ENCODE assay signal across 8 mouse cellular contexts in genomic region chr6:72512386-72513070, GRCm38 (mm10). TPM values are rescaled to one million over a fixed set of nuclear protein-coding genes. Genes with fewer than 3 reads are reported as not detected.
A peak's percentile ranks its signal among the peaks of the same experiment; 100 is the strongest.
DNase-seq lines count a peak whose midpoint lies in the region; ATAC-seq and TF ChIP-seq lines count a peak whose summit lies in the region.

No protein-coding gene starts in this region.

- no peak for TF ChIP-seq POLR2A in ES-Bruce4 (IDR thresholded peaks at IDR 0.05; ENCODE audit: insufficient read depth, low read length)
- peak; percentile 39; the same call in 1 of the 2 replicates for TF ChIP-seq POLR2A in testis, adult 2 months (IDR thresholded peaks at IDR 0.05; ENCODE audit: control insufficient read depth, low read depth, low read length)

- no peaks in the 10 kb centered on the region for H3K27me3 ChIP-seq in ES-Bruce4 (ENCODE audit: control insufficient read depth, insufficient read depth, low read length, poor library complexity, severe bottlenecking)
- H3K27me3 ChIP-seq in forebrain, embryonic 14.5 days (replicated peaks; ENCODE audit: control insufficient read depth, insufficient read depth, low read length), result no peaks in the 10 kb centered on the region
- no peaks in the 10 kb centered on the region for H3K27me3 ChIP-seq in neural tube, embryonic 14.5 days (ENCODE audit: control insufficient read depth, insufficient read depth, low read length)
- no peaks in the 10 kb centered on the region for H3K27me3 ChIP-seq in testis, adult 2 months (ENCODE audit: control insufficient read depth, insufficient read depth, low read length)

- H3K4me3 ChIP-seq in ES-Bruce4 (ENCODE audit: low read depth, low read length), result peak overlapping the region; percentile 33
- H3K4me3 ChIP-seq in forebrain, embryonic 14.5 days (ENCODE audit: low read depth, low read length), result peak overlapping the region; percentile 25
- H3K4me3 ChIP-seq in neural tube, embryonic 14.5 days (ENCODE audit: low read depth, low read length), result peak overlapping the region; percentile 25
- peak overlapping the region; percentile 90 for H3K4me3 ChIP-seq in testis, adult 2 months (ENCODE audit: control insufficient read depth, low read depth, low read length)

- ATAC-seq in cerebellum, adult (ENCODE audit: insufficient number of reproducible peaks, low FRiP score, low TSS enrichment), result peak; percentile 74
- ATAC-seq in forebrain, embryonic 14.5 days, result peak; percentile 93
- ATAC-seq in neural tube, embryonic 14.5 days (ENCODE audit: low read depth), result peak; percentile 91

- DNase-seq in forebrain, embryonic 14.5 days (ENCODE audit: low spot score), result peak; percentile 93
- peak; percentile 87 to 89 for DNase-seq in heart, postnatal 14 days
- DNase-seq in layer of hippocampus, adult 18-20 months (ENCODE audit: low spot score in 2 of 2), result peak; percentile 86 to 93
- peak; percentile 90 to 92 for DNase-seq in lung, adult 18-20 months

- intact Hi-C loops in heart, postnatal 14 days (cut with DNase I), result loop anchor here (5.0 kb wide), 1 partner anchor 70 kb away; no protein-coding TSS in a partner anchor

- WGBS in forebrain, embryonic 14.5 days, result 2% methylated on average over 32 of the region's 33 CpGs
- WGBS in neural tube, embryonic 14.5 days, result 2% methylated on average over 28 of the region's 33 CpGs

- H3K4me2 ChIP-seq in forebrain, embryonic 14.5 days (ENCODE audit: low read length), result peak overlapping the region; percentile 53
- peak overlapping the region; percentile 50 for H3K4me2 ChIP-seq in neural tube, embryonic 14.5 days (ENCODE audit: low read depth, low read length)

- no peaks in the 10 kb centered on the region for H3K9me3 ChIP-seq in ES-Bruce4 (replicated peaks; ENCODE audit: control insufficient read depth, insufficient read depth, low read length, poor library complexity, severe bottlenecking)
- H3K9me3 ChIP-seq in forebrain, embryonic 14.5 days (replicated peaks; ENCODE audit: control insufficient read depth, low read length), result no peaks in the 10 kb centered on the region
- no peaks in the 10 kb centered on the region for H3K9me3 ChIP-seq in neural tube, embryonic 14.5 days (ENCODE audit: control insufficient read depth, low read length)

- no peaks in the 10 kb centered on the region for H3K36me3 ChIP-seq in ES-Bruce4 (ENCODE audit: control insufficient read depth, insufficient read depth, low read length, poor library complexity, severe bottlenecking)
- H3K36me3 ChIP-seq in forebrain, embryonic 14.5 days (ENCODE audit: control insufficient read depth, insufficient read depth, low read length), result no peaks in the 10 kb centered on the region
- H3K36me3 ChIP-seq in neural tube, embryonic 14.5 days (ENCODE audit: control insufficient read depth, insufficient read depth, low read length), result no peaks in the 10 kb centered on the region
- no peaks in the 10 kb centered on the region for H3K36me3 ChIP-seq in testis, adult 2 months (ENCODE audit: control insufficient read depth, insufficient read depth, low read length)

- H3K4me1 ChIP-seq in ES-Bruce4 (ENCODE audit: control insufficient read depth, insufficient read depth, low read length), result peaks cover 7% of the 10 kb centered on the region
- peaks cover 19% of the 10 kb centered on the region for H3K4me1 ChIP-seq in forebrain, embryonic 14.5 days (ENCODE audit: control insufficient read depth, insufficient read depth, low read length)
- H3K4me1 ChIP-seq in neural tube, embryonic 14.5 days (ENCODE audit: control insufficient read depth, insufficient read depth, low read length), result peaks cover 15% of the 10 kb centered on the region; the same call in 1 of the 2 replicates
- H3K4me1 ChIP-seq in testis, adult 2 months (ENCODE audit: control insufficient read depth, insufficient read depth, low read length), result peaks cover 19% of the 10 kb centered on the region

- peak overlapping the region; percentile 22 for H3K27ac ChIP-seq in ES-Bruce4 (ENCODE audit: insufficient read depth, low read length)
- H3K27ac ChIP-seq in forebrain, embryonic 14.5 days (ENCODE audit: low read depth, low read length), result peak overlapping the region; percentile 95
- peak overlapping the region; percentile 98 for H3K27ac ChIP-seq in neural tube, embryonic 14.5 days (ENCODE audit: low read depth, low read length)
- H3K27ac ChIP-seq in testis, adult 2 months (ENCODE audit: control insufficient read depth, insufficient read depth, low read depth, low read length), result peak overlapping the region; percentile 95

- peak; percentile 49 for TF ChIP-seq EP300 in ES-Bruce4 (IDR thresholded peaks at IDR 0.05; ENCODE audit: insufficient read depth, low read depth, low read length)

- H3K9ac ChIP-seq in ES-Bruce4 (ENCODE audit: low read depth, poor library complexity, severe bottlenecking), result peak overlapping the region; percentile 36
- peak overlapping the region; percentile 67 for H3K9ac ChIP-seq in forebrain, embryonic 14.5 days (ENCODE audit: low read length)
- peak overlapping the region; percentile 52 for H3K9ac ChIP-seq in neural tube, embryonic 14.5 days (replicated peaks; ENCODE audit: low read depth, low read length)

- TF ChIP-seq CTCF in ES-Bruce4 (IDR thresholded peaks at IDR 0.05; ENCODE audit: low read depth, low read length), result no peak
- TF ChIP-seq CTCF in testis, adult 2 months (IDR thresholded peaks at IDR 0.05; ENCODE audit: control insufficient read depth, insufficient read depth, insufficient replicate concordance, low read depth, low read length), result no peak

RNA-seq across cellular contexts. Expression of gene Sh2d6, which starts 9.0 kb away (rescaled TPM):
- not detected in 2 replicates for polyA plus RNA-seq in ES-Bruce4 (2011; ENCODE audit: insufficient read depth, insufficient read length, low read depth, missing spikeins)
- 0.60 TPM in 1 of 2 replicates, not detected in the other for polyA plus RNA-seq in forebrain, embryonic 14.5 days (2014; fragmentation: Nextera tagmentation; extraction: Ambion mirVana)
- total RNA-seq in heart, postnatal 14 days (2021), result under 1 TPM in 1 of 2 experiments, not detected in 1; 0.29 TPM
- under 1 TPM; 0.67 to 0.76 TPM for total RNA-seq in layer of hippocampus, adult 18-20 months (2021)
- 0.22 and 1.2 TPM in 2 replicates for polyA plus RNA-seq in neural tube, embryonic 14.5 days (2014; fragmentation: Nextera tagmentation; extraction: Ambion mirVana)
- polyA plus RNA-seq in testis, adult 2 months (2012; rRNA removed), result 76.8 and 77.0 TPM in 2 replicates

RNA-seq across cellular contexts. Expression of gene Capg, which starts 31.7 kb away (rescaled TPM):
- polyA plus RNA-seq in ES-Bruce4 (2011; ENCODE audit: insufficient read depth, insufficient read length, low read depth, missing spikeins), result 55.8 and 60.3 TPM in 2 replicates
- polyA plus RNA-seq in forebrain, embryonic 14.5 days (2014; fragmentation: Nextera tagmentation; extraction: Ambion mirVana), result 6.0 and 6.3 TPM in 2 replicates
- 10 to 100 TPM in 1 of 2 experiments, 1 to 10 TPM in 1; 9.9 to 10.0 TPM for total RNA-seq in heart, postnatal 14 days (2021)
- total RNA-seq in layer of hippocampus, adult 18-20 months (2021), result 1 to 10 TPM; 3.9 to 5.0 TPM
- 3.4 and 9.0 TPM in 2 replicates for polyA plus RNA-seq in neural tube, embryonic 14.5 days (2014; fragmentation: Nextera tagmentation; extraction: Ambion mirVana)
- 1.3 and 4.1 TPM in 2 replicates for polyA plus RNA-seq in testis, adult 2 months (2012; rRNA removed)

Comparison
In these comparisons a context has a peak if more than half of its experiments do, and no peak if none do; other contexts are left out.
1. Peak in every context shown above with its lines: DNase-seq, ATAC-seq, H3K4me3 ChIP-seq and H3K27ac ChIP-seq.
2. H3K27ac ChIP-seq: peak in every context shown above with its lines; median percentile 98 in neural tube, embryonic 14.5 days; 95 in forebrain, embryonic 14.5 days; 95 in testis, adult 2 months; 22 in ES-Bruce4.
3. H3K4me3 ChIP-seq: peak in every context shown above with its lines; median percentile 90 in testis, adult 2 months; 33 in ES-Bruce4; 25 in forebrain, embryonic 14.5 days; 25 in neural tube, embryonic 14.5 days.
4. RNA of gene Sh2d6, which starts 9.0 kb away (polyA plus RNA-seq): 76.8 to 77.0 TPM in testis, adult 2 months; 0.22 to 1.2 TPM in neural tube, embryonic 14.5 days, 0.60 TPM in forebrain, embryonic 14.5 days and not detected in ES-Bruce4; every median in the first group is over 10 times any median in the second.